Mouse (Mus musculus) spleen, adult 2 months (tissue): ENCODE measurements around the gene Gm30191.

ENCODE experiments used
- CTCF ChIP-seq: fragments of 200-500 bp; IDR thresholded peaks from 2 replicates; pipeline ENCODE4 v1.5.1; 2011; ENCODE audit warnings: mild to moderate bottlenecking, inconsistent platforms; ENCODE audit not compliant: insufficient read depth, insufficient read length, insufficient replicate concordance; ENCODE audit errors: extremely low read depth
- POLR2A ChIP-seq: fragments of 200-500 bp; IDR thresholded peaks from 2 replicates; pipeline ENCODE4 v1.6.1; 2011; ENCODE audit warnings: low read depth, low read length, inconsistent platforms

- no peak for TF ChIP-seq CTCF
- no peak for TF ChIP-seq POLR2A
These were observed 46.4 kb downstream of the Gm30191 start for GRCm38 (mm10) chr4:134293061-134293691.
